ENCODE assay signal across 15 mouse cellular contexts in the genomic region with DNA sequence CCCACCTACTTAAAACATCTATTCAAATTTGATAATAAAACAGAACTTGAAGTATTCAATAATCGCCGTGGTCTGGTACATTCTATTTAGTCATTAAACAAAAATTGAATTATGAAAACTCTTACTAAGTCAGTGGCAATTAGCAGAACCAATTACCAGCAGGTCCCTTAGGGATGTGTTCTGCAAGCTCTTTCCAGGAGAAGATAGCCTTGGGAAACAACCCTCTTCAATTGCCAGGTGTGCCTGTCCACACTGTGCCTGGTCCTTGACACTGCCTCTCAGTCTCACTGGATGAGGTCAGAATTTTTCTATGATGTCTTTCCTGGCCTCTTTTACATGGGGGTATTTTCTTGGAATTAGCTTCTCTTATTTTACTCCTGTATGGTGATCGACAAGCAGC.
A peak's percentile ranks its signal among the peaks of the same experiment; 100 is the strongest.
DNase-seq lines count a peak whose midpoint lies in the region; ATAC-seq and TF ChIP-seq lines count a peak whose summit lies in the region.
"Had no signal": no experiment of that assay in that cellular context is flagged by ENCODE, and none has a peak within 500 bp of the region (broad histone marks: within the 10 kb centered on the region; RNA-seq: fewer than 3 reads in every experiment).

No protein-coding gene starts in this region.

- H3K4me3 ChIP-seq in embryonic facial prominence, embryonic 11.5 days (ENCODE audit: low read depth, low read length), result no peak overlapping the region
- no peak overlapping the region for H3K4me3 ChIP-seq in embryonic facial prominence, embryonic 10.5 days
- no peak overlapping the region for H3K4me3 ChIP-seq in hindbrain, embryonic 13.5 days
- no peak overlapping the region for H3K4me3 ChIP-seq in midbrain, postnatal 0 days (ENCODE audit: low read depth, low read length)
- H3K4me3 ChIP-seq: forebrain, embryonic 10.5 days; heart, embryonic 15.5 days; stomach, embryonic 15.5 days had no signal

- DNase-seq in embryonic facial prominence, embryonic 11.5 days (ENCODE audit: low spot score), result peak; percentile 12
- DNase-seq in embryonic facial prominence, embryonic 10.5 days (ENCODE audit: low spot score), result no peak
- peak; percentile 11 for DNase-seq in brain, adult 2 months (ENCODE audit: low read depth, low spot score)
- DNase-seq in midbrain, postnatal 0 days (ENCODE audit: low spot score), result peak; percentile 55
- no peak for DNase-seq in left cerebral cortex, adult 8-10 months (ENCODE audit: low spot score in 2 of 2)
- DNase-seq in adrenal gland, adult 2 months, result no peak
- DNase-seq: adrenal gland, postnatal 10 days; kidney, postnatal 25 days; lung, adult 18-20 months; thymus, postnatal 25 days had no signal

- H3K4me2 ChIP-seq in embryonic facial prominence, embryonic 11.5 days (ENCODE audit: low read depth, low read length), result no peak overlapping the region
- H3K4me2 ChIP-seq in hindbrain, embryonic 13.5 days, result peak overlapping the region; percentile 36
- H3K4me2 ChIP-seq in midbrain, postnatal 0 days (ENCODE audit: low read depth, low read length, poor library complexity, severe bottlenecking), result no peak overlapping the region

- 79% methylated on average over 3 of the region's 3 CpGs for WGBS in embryonic facial prominence, embryonic 11.5 days
- 80% methylated on average over 3 of the region's 3 CpGs for WGBS in embryonic facial prominence, embryonic 10.5 days
- 68% methylated on average over 3 of the region's 3 CpGs for WGBS in hindbrain, embryonic 13.5 days
- WGBS in midbrain, postnatal 0 days, result 67% methylated on average over 3 of the region's 3 CpGs

- H3K9ac ChIP-seq in embryonic facial prominence, embryonic 11.5 days (replicated peaks; ENCODE audit: low read length), result no peak overlapping the region
- no peak overlapping the region for H3K9ac ChIP-seq in hindbrain, embryonic 13.5 days
- no peak overlapping the region for H3K9ac ChIP-seq in midbrain, postnatal 0 days (replicated peaks; ENCODE audit: low read length, poor library complexity, severe bottlenecking)
- H3K9ac ChIP-seq: heart, embryonic 15.5 days; stomach, embryonic 15.5 days had no signal

- no peak for TF ChIP-seq CTCF in midbrain, postnatal 0 days (IDR thresholded peaks at IDR 0.05)

- no peak overlapping the region for H3K27ac ChIP-seq in embryonic facial prominence, embryonic 11.5 days (replicated peaks; ENCODE audit: low read depth, low read length)
- H3K27ac ChIP-seq in embryonic facial prominence, embryonic 10.5 days (replicated peaks), result no peak overlapping the region; the same call in 1 of the 2 replicates
- peak overlapping the region; percentile 70 for H3K27ac ChIP-seq in hindbrain, embryonic 13.5 days
- H3K27ac ChIP-seq in midbrain, postnatal 0 days (ENCODE audit: low read depth, low read length), result no peak overlapping the region
- H3K27ac ChIP-seq: forebrain, embryonic 10.5 days; heart, embryonic 15.5 days; stomach, embryonic 15.5 days had no signal

- no peak for ATAC-seq in embryonic facial prominence, embryonic 11.5 days (replicated peaks; ENCODE audit: insufficient number of reproducible peaks, low FRiP score, low TSS enrichment, low read depth)
- ATAC-seq in hindbrain, embryonic 13.5 days (ENCODE audit: low FRiP score), result no peak; the same call in 1 of the 2 replicates
- ATAC-seq in midbrain, postnatal 0 days (ENCODE audit: low FRiP score), result no peak
- ATAC-seq: inflammation-experienced regulatory T-cells, adult 6 months had no signal

- H3K36me3 ChIP-seq in embryonic facial prominence, embryonic 11.5 days (replicated peaks; ENCODE audit: control insufficient read depth, insufficient read depth, low read depth, low read length), result no peaks in the 10 kb centered on the region
- H3K36me3 ChIP-seq in embryonic facial prominence, embryonic 10.5 days (replicated peaks), result no peaks in the 10 kb centered on the region
- no peaks in the 10 kb centered on the region for H3K36me3 ChIP-seq in hindbrain, embryonic 13.5 days
- no peaks in the 10 kb centered on the region for H3K36me3 ChIP-seq in midbrain, postnatal 0 days (ENCODE audit: insufficient read depth, low read length)
- H3K36me3 ChIP-seq: forebrain, embryonic 10.5 days; heart, embryonic 15.5 days; stomach, embryonic 15.5 days had no signal

- no peaks in the 10 kb centered on the region for H3K4me1 ChIP-seq in embryonic facial prominence, embryonic 11.5 days (ENCODE audit: control insufficient read depth, insufficient read depth, low read length)
- peaks cover 39% of the 10 kb centered on the region for H3K4me1 ChIP-seq in embryonic facial prominence, embryonic 10.5 days
- peaks cover 21% of the 10 kb centered on the region for H3K4me1 ChIP-seq in hindbrain, embryonic 13.5 days (replicated peaks)
- H3K4me1 ChIP-seq in midbrain, postnatal 0 days (ENCODE audit: insufficient read depth, low read length), result 0 out of 2 replicates have a peak, but pooled peaks cover 3% of the 10 kb centered on the region
- H3K4me1 ChIP-seq: stomach, embryonic 15.5 days had no signal

- H3K27me3 ChIP-seq in embryonic facial prominence, embryonic 11.5 days (ENCODE audit: control insufficient read depth, insufficient read depth, low read length), result no peaks in the 10 kb centered on the region
- H3K27me3 ChIP-seq in embryonic facial prominence, embryonic 10.5 days (replicated peaks; ENCODE audit: low read depth, poor library complexity, severe bottlenecking), result no peaks in the 10 kb centered on the region
- no peaks in the 10 kb centered on the region for H3K27me3 ChIP-seq in hindbrain, embryonic 13.5 days
- H3K27me3 ChIP-seq in midbrain, postnatal 0 days (ENCODE audit: insufficient read depth, low read length), result no peaks in the 10 kb centered on the region
- H3K27me3 ChIP-seq: heart, embryonic 15.5 days; stomach, embryonic 15.5 days had no signal

- H3K9me3 ChIP-seq in embryonic facial prominence, embryonic 11.5 days (replicated peaks; ENCODE audit: control insufficient read depth, low read length), result no peaks in the 10 kb centered on the region
- no peaks in the 10 kb centered on the region for H3K9me3 ChIP-seq in embryonic facial prominence, embryonic 10.5 days
- H3K9me3 ChIP-seq in hindbrain, embryonic 13.5 days, result no peaks in the 10 kb centered on the region
- H3K9me3 ChIP-seq in midbrain, postnatal 0 days (ENCODE audit: low read length), result no peaks in the 10 kb centered on the region
- H3K9me3 ChIP-seq: heart, embryonic 15.5 days; stomach, embryonic 15.5 days had no signal

Comparison
In these comparisons a context has a peak if more than half of its experiments do, and no peak if none do; other contexts are left out.
1. DNase-seq: peak in embryonic facial prominence, embryonic 11.5 days (single experiment), brain, adult 2 months (single experiment) and midbrain, postnatal 0 days (single experiment); none in embryonic facial prominence, embryonic 10.5 days (single experiment), left cerebral cortex, adult 8-10 months (0 of 2) and adrenal gland, adult 2 months (single experiment).